8 mouse cellular contexts compared by ENCODE assay signal in genomic region chr12:110418735-110419350, GRCm38 (mm10). TPM values are rescaled to one million over a fixed set of nuclear protein-coding genes. Genes with fewer than 3 reads are reported as not detected.
DNase-seq lines count a peak whose midpoint lies in the region; ATAC-seq and TF ChIP-seq lines count a peak whose summit lies in the region.

No protein-coding gene starts in this region.

- 28% methylated on average over 7 of the region's 8 CpGs for WGBS in lung, embryonic 16.5 days

- no peaks in the 10 kb centered on the region for H3K27me3 ChIP-seq in lung, embryonic 16.5 days (ENCODE audit: control insufficient read depth, insufficient read depth, low read depth, low read length)

- in situ Hi-C loops in ES-E14 (cut with MboI; ENCODE audit: low sequenced_read_pairs in 2 of 2, unreplicated experiment in 2 of 2): loop anchor here in 1 of 2 experiments (5.0 to 10.0 kb wide), 2 partner anchors 266 to 423 kb away; partner anchors contain the start of genes 1700001K19Rik and Mok

- H3K9ac ChIP-seq in ES-E14 (ENCODE audit: insufficient read depth, low read depth, low read length, poor library complexity, severe bottlenecking): no peak overlapping the region
- H3K9ac ChIP-seq in lung, embryonic 16.5 days (ENCODE audit: low read length): no peak overlapping the region

- peak overlapping the region; percentile 18 to 21; a peak in 2 of 4 replicates for H3K4me3 ChIP-seq in ES-E14 (ENCODE audit: insufficient read depth in 1 of 2, low read depth in 1 of 2, low read length in 2 of 2, poor library complexity in 1 of 2, severe bottlenecking in 1 of 2)
- H3K4me3 ChIP-seq in lung, embryonic 16.5 days (ENCODE audit: low read length): no peak overlapping the region

- H3K36me3 ChIP-seq in ES-E14 (ENCODE audit: control insufficient read depth, insufficient read depth, low read length, poor library complexity, severe bottlenecking): no peaks in the 10 kb centered on the region
- no peaks in the 10 kb centered on the region for H3K36me3 ChIP-seq in lung, embryonic 16.5 days (ENCODE audit: control insufficient read depth, insufficient read depth, low read length)

- H3K4me2 ChIP-seq in lung, embryonic 16.5 days (ENCODE audit: low read depth, low read length): no peak overlapping the region

- peak; percentile 56; the same call in 1 of the 2 replicates for ATAC-seq in lung, embryonic 16.5 days (ENCODE audit: low read depth)

- H3K4me1 ChIP-seq in ES-E14 (ENCODE audit: control insufficient read depth in 2 of 2, insufficient read depth in 2 of 2, low read length in 2 of 2, poor library complexity in 1 of 2): peaks cover 4 to 17% of the 10 kb centered on the region in 2 experiments
- 0 out of 2 replicates have a peak, but pooled peaks cover 5% of the 10 kb centered on the region for H3K4me1 ChIP-seq in lung, embryonic 16.5 days (replicated peaks; ENCODE audit: control insufficient read depth, insufficient read depth, low read length)

- no peaks in the 10 kb centered on the region for H3K9me3 ChIP-seq in ES-E14 (ENCODE audit: control insufficient read depth, insufficient read depth, low read depth, low read length)
- H3K9me3 ChIP-seq in lung, embryonic 16.5 days (ENCODE audit: control insufficient read depth, low read length): no peaks in the 10 kb centered on the region

- H3K27ac ChIP-seq in ES-E14 (ENCODE audit: insufficient read depth, low read depth, low read length, poor library complexity, severe bottlenecking): peak overlapping the region; percentile 71
- H3K27ac ChIP-seq in lung, embryonic 16.5 days (ENCODE audit: low read length): no peak overlapping the region

- peak; percentile 30 to 48 for DNase-seq in frontal cortex, postnatal 36 days (ENCODE audit: low spot score in 2 of 2)
- DNase-seq in frontal cortex, postnatal 10 days (ENCODE audit: low spot score in 2 of 2): no peak
- DNase-seq in ES-E14 (ENCODE audit: low read depth, low spot score): peak; percentile 67
- peak; percentile 48 to 68 for DNase-seq in cerebellum, postnatal 25 days
- DNase-seq in heart, adult 9 months (ENCODE audit: low spot score in 2 of 2): peak; percentile 45
- DNase-seq in kidney, postnatal 25 days: peak; percentile 44 to 69
- peak; percentile 34 for DNase-seq in right cerebral cortex, postnatal 4 days

TF ChIP-seq in ES-E14, 5 proteins besides CTCF, POLR2A, EP300 and RAD21:
- TF ChIP-seq CHD2 (IDR thresholded peaks at IDR 0.05; ENCODE audit: low read depth, low read length): no peak
- TF ChIP-seq ZC3H11A (IDR thresholded peaks at IDR 0.05; ENCODE audit: borderline replicate concordance, low read depth, low read length): peak; percentile 90
- no peak for TF ChIP-seq MAFK (IDR thresholded peaks at IDR 0.05; ENCODE audit: insufficient read depth, low read depth, low read length)
- no peak for TF ChIP-seq HCFC1 (IDR thresholded peaks at IDR 0.05; ENCODE audit: borderline replicate concordance, insufficient read depth, low read length)
- peak; percentile 99 for TF ChIP-seq ZNF384 (IDR thresholded peaks at IDR 0.05; ENCODE audit: low read depth, low read length)
TF ChIP-seq in ES-E14: peak in this region for 2.

RNA-seq across cellular contexts. Expression of gene Ppp2r5c, which starts 28.1 kb away (rescaled TPM):
- 62.1 and 83.4 TPM in 2 replicates for total RNA-seq in ES-E14 (2012; rRNA removed)
- 150 and 156 TPM in 2 replicates for polyA plus RNA-seq in lung, embryonic 16.5 days (2015; fragmentation: Nextera tagmentation; extraction: Ambion mirVana)

Comparison
In these comparisons a context has a peak if more than half of its experiments do, and no peak if none do; other contexts are left out.
1. DNase-seq: peak in frontal cortex, postnatal 36 days (2 of 2), ES-E14 (single experiment), cerebellum, postnatal 25 days (2 of 2), heart, adult 9 months (2 of 2), kidney, postnatal 25 days (2 of 2) and right cerebral cortex, postnatal 4 days (single experiment); none in frontal cortex, postnatal 10 days (0 of 2).